Mouse (Mus musculus) limb, embryonic 15.5 days (tissue): ENCODE measurements at regions not wholly inside any gene's neighbourhood (a gene's known extent, or its start where the extent isn't known, plus 50 kb on each side); places are given as distances from the start of the nearest gene placed in this dataset.

Experiments used
- ATAC-seq: fragments of 200-750 bp; cut with Nextera tagmentation; 2 replicates; pipeline ENCODE4 v1.8.0; 2017; ENCODE audit warnings: low read depth, moderate TSS enrichment; ENCODE audit not compliant: insufficient number of reproducible peaks, low FRiP score, low TSS enrichment
- H3K27ac ChIP-seq: fragments of 300-500 bp; sonication (generic); 2 replicates; pipeline ENCODE4 v1.5.1; 2015; ENCODE audit warnings: moderate library complexity, mild to moderate bottlenecking, inconsistent platforms
- H3K27me3 ChIP-seq: fragments of 300-500 bp; sonication (generic); 2 replicates; pipeline ENCODE4 v1.6.1; 2015; ENCODE audit warnings: inconsistent platforms
- H3K36me3 ChIP-seq: fragments of 300-500 bp; sonication (generic); 2 replicates; pipeline ENCODE4 v1.6.1; 2015; ENCODE audit warnings: inconsistent platforms
- H3K4me1 ChIP-seq: fragments of 300-500 bp; sonication (generic); 2 replicates; pipeline ENCODE4 v1.6.1; 2015; ENCODE audit warnings: inconsistent platforms
- H3K4me2 ChIP-seq: fragments of 300-500 bp; sonication (generic); 2 replicates; pipeline ENCODE4 v1.6.1; 2015; ENCODE audit warnings: mild to moderate bottlenecking, inconsistent platforms
- H3K4me3 ChIP-seq: fragments of 300-500 bp; sonication (generic); 2 replicates; pipeline ENCODE4 v1.5.1; 2015; ENCODE audit warnings: mild to moderate bottlenecking, inconsistent platforms
- H3K9ac ChIP-seq: fragments of 300-500 bp; sonication (generic); 2 replicates; pipeline ENCODE4 v1.6.1; 2015; ENCODE audit warnings: inconsistent platforms
- H3K9me3 ChIP-seq: fragments of 300-500 bp; sonication (generic); 2 replicates; pipeline ENCODE4 v1.6.1; 2016; ENCODE audit warnings: inconsistent platforms
- WGBS: fragments of 180-500 bp; shearing (Covaris S2); methylation state at CpG from one replicate; pipeline ENCODE4 v1.1.7; 2015; 5-methylcytosine and 5-hydroxymethylcytosine counted together

DNA sequence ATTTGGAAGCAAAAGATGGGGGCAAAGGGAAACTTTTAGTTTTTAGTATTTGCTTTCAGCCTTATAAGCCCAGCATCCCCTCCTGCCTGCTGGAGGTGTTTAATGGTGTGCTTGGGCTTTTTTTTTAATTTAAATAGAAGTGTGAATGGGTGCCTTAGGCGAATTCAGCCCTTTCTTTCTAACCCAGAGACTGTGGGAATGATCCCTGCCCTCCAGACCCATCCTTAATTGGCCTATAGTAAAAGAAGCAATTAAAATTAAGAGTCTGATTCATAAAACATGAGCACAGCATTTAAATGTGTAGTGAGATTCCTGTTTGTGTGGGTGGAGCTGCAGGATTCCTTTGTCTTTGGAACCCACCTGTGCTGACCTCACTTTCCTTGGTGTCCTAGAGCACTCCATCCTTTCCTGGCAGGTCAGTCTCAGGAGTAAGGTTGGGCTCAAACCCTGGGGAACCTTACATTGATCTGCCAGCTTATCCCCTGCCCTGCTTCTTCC lies 552.6 kb downstream of the Bcl11a start:
- no peak overlapping the region for H3K4me2 ChIP-seq
- no peaks in the 10 kb centered on the region for H3K36me3 ChIP-seq
- WGBS = 44% methylated on average over 1 of the region's 1 CpGs
- no peaks in the 10 kb centered on the region for H3K9me3 ChIP-seq
- H3K4me3 ChIP-seq = no peak overlapping the region
- peaks cover 6% of the 10 kb centered on the region; the same call in 1 of the 2 replicates for H3K4me1 ChIP-seq
- H3K9ac ChIP-seq = no peak overlapping the region
- no peaks in the 10 kb centered on the region for H3K27me3 ChIP-seq
- no peak overlapping the region for H3K27ac ChIP-seq
- no peak for ATAC-seq

DNA sequence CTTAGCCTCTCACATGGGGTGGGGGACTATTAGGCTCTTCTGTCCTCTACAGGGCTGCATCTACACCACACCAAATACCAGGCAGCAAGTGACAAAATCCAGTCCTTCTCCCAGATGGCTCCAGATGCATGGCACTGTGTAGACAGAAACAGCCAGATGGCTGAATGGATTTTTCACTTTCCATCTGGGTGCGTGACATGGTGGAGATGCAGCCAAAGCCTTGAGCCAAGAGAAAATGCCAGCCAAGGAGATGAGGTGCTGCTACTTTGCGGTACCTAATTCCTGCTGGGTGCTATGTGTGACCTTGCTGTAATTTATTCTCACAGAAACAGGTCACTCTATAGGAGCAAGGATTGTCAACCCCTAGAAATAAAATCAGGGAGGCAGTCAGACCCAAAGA lies 553.8 kb downstream of the Bcl11a start:
- no peak overlapping the region for H3K9ac ChIP-seq
- no peaks in the 10 kb centered on the region for H3K9me3 ChIP-seq
- no peaks in the 10 kb centered on the region for H3K36me3 ChIP-seq
- H3K4me3 ChIP-seq = no peak overlapping the region
- 79% methylated on average over 2 of the region's 2 CpGs for WGBS
- H3K4me1 ChIP-seq = peaks cover 6% of the 10 kb centered on the region; the same call in 1 of the 2 replicates
- no peak overlapping the region for H3K4me2 ChIP-seq
- H3K27ac ChIP-seq = no peak overlapping the region
- H3K27me3 ChIP-seq = no peaks in the 10 kb centered on the region
- ATAC-seq = no peak

DNA sequence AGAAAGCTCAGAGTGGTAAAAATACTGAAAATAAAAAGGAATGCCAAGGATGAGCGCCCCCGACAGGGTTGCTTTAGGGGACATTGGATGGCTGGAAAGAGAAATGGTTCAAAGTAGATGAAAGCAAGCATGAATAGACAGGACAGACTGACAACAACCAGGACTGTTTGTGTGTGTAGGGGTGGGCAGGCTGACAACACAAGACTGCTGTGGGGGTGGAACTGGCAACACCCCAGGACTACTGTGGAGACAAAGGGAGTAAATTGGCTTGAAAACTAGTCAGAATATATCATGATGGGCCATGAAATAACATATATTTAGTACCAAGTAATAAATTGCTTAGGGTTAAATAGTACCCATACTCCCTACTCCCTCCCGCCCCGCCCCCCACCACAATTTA lies 558.9 kb downstream of the Bcl11a start:
- ATAC-seq = no peak

DNA sequence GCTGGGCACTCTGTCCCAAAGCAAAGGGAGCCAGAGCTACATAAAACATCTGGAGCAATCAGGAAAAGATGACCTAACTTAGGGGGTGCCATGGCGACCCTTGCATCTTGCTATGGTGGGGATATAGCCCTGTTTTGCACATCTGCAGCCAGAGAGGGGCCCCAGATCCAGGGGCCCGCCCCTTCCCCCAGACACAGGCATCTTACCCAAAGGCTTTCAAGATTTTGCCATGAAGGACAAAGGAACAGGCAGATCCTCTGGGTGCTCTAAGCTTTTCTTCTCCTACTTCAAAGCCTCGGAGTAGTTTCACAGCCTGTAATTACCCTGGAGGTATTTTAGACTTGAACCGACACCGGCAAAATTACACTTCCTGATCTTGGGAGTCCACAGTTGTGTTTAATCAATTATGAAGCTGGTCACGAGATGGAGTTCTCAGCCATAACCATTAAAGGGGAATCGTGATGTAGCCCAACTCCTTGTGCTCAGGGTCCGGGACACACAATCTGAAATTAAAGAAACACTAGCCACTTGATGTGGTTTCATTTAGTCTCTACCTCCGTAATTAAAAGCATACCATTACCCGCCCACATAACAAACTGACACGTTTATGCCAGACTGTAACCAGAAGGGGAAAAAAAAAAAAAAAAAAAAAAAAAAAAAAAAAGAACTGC lies 565.7 kb downstream of the Bcl11a start:
- H3K27ac ChIP-seq = no peak overlapping the region
- WGBS = 9% methylated on average over 11 of the region's 11 CpGs
- H3K27me3 ChIP-seq = no peaks in the 10 kb centered on the region
- H3K4me3 ChIP-seq = no peak overlapping the region
- no peaks in the 10 kb centered on the region for H3K36me3 ChIP-seq
- ATAC-seq = no peak
- H3K9me3 ChIP-seq = no peaks in the 10 kb centered on the region
- no peak overlapping the region for H3K9ac ChIP-seq
- peaks cover 7% of the 10 kb centered on the region; the same call in 1 of the 2 replicates for H3K4me1 ChIP-seq
- peak overlapping the region; percentile 29; the same call in 1 of the 2 replicates for H3K4me2 ChIP-seq

More for the DNA sequence above, 558.9 kb downstream of the Bcl11a start:
- no peak overlapping the region for H3K4me3 ChIP-seq
- H3K36me3 ChIP-seq = no peaks in the 10 kb centered on the region
- no peak overlapping the region for H3K9ac ChIP-seq
- H3K27ac ChIP-seq = no peak overlapping the region
- H3K27me3 ChIP-seq = no peaks in the 10 kb centered on the region
- WGBS = 93% methylated on average over 4 of the region's 4 CpGs
- no peak overlapping the region for H3K4me2 ChIP-seq
- H3K4me1 ChIP-seq = no peaks in the 10 kb centered on the region
- H3K9me3 ChIP-seq = no peaks in the 10 kb centered on the region

DNA sequence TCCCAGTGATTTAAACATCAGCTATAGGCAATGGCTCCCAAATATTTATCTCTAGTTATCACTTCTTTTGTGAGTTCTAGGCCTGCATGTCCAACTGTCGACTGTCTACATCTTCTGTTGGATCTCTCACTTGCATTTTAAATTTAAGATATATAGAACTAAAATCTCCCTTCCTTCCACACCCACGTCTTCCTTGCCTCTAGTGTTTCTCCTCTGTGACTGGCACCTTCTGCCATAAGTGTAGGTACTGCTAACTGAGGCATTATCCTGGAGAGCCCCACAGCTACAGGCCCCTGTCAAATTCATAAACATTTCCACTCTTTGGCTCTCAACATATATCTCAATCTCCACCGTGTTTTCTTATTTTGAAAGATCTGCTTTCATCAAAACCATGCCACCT lies 575.0 kb downstream of the Bcl11a start:
- Histone ChIP-seq H3K4me3 (no peak overlapping the region), H3K4me2 (no peak overlapping the region), H3K9ac (no peak overlapping the region), H3K4me1 (no peaks in the 10 kb centered on the region), H3K27me3 (no peaks in the 10 kb centered on the region), H3K9me3 (no peaks in the 10 kb centered on the region), H3K27ac (no peak overlapping the region), H3K36me3 (no peaks in the 10 kb centered on the region)
- ATAC-seq = no peak
- WGBS = 71% methylated on average over 3 of the region's 3 CpGs

DNA sequence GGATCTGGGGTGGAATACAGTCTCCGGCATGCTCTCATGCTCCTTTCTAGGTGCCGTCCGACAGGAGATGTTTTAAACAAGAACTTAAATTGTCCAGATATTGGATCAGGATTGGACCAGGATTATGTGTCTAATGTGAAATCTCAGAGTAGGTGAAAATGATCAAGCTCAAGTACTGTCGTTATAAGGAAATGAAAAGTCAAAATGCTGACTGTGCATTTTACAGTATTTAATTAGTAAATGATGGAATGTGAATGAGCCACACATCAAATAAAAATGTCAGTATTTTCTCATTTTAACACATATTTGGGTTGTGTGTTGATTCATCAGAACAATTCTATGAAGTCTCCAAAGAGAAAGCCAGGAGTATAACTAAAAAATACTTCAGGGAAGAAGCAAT lies 586.2 kb downstream of the Bcl11a start:
- Histone ChIP-seq H3K27me3 (no peaks in the 10 kb centered on the region), H3K9ac (no peak overlapping the region), H3K36me3 (no peaks in the 10 kb centered on the region), H3K9me3 (no peaks in the 10 kb centered on the region), H3K4me2 (no peak overlapping the region), H3K27ac (no peak overlapping the region), H3K4me1 (no peaks in the 10 kb centered on the region), H3K4me3 (no peak overlapping the region)
- ATAC-seq = no peak
- WGBS = 51% methylated on average over 4 of the region's 4 CpGs

DNA sequence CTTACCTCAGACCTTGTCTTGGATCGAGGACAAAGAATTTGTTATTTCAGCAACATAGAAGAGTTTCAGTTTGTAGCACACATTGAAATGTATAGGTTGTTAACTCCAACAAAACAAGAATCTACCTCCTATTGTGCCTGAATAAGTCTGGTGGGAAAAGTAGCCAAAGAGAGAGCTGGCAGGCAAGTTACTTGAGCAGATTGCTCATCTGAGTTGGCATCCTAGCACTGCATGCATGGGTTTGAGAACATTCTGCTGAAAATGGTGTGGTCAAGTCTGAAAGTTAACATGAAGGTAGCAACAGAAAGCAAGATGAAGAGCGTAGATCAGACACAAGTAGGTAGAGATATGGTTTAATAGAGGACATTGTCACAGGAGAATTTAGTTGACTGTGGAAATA lies 587.5 kb downstream of the Bcl11a start:
- 85% methylated on average over 2 of the region's 2 CpGs for WGBS
- H3K36me3 ChIP-seq = no peaks in the 10 kb centered on the region
- H3K4me2 ChIP-seq = no peak overlapping the region
- H3K27ac ChIP-seq = no peak overlapping the region
- no peaks in the 10 kb centered on the region for H3K27me3 ChIP-seq
- no peak overlapping the region for H3K4me3 ChIP-seq
- ATAC-seq = no peak
- no peaks in the 10 kb centered on the region for H3K9me3 ChIP-seq
- no peaks in the 10 kb centered on the region for H3K4me1 ChIP-seq
- H3K9ac ChIP-seq = no peak overlapping the region

DNA sequence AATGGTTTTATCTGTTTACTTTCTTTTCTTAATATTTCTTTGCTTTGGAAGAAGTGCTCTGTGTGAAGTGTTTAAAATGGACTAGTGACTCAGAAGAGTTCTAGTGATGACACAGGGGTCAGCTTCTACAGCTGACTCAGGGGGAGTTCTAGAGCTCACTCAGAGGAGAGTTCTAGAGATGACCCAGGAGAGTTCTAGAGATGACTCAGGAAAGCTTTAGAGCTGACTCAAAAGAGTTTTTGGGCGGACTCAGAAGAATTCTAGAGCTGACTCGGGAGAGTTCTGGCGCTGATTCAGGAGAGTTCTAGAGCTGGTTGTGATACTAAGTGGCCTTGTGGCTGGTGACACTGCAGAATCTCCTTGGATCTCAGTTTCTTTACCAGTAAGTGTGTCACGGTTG lies 593.8 kb downstream of the Bcl11a start:
- H3K4me2 ChIP-seq = no peak overlapping the region
- H3K27ac ChIP-seq = no peak overlapping the region
- no peaks in the 10 kb centered on the region for H3K9me3 ChIP-seq
- 86% methylated on average over 4 of the region's 4 CpGs for WGBS
- no peaks in the 10 kb centered on the region for H3K27me3 ChIP-seq
- H3K4me3 ChIP-seq = no peak overlapping the region
- H3K4me1 ChIP-seq = no peaks in the 10 kb centered on the region
- no peaks in the 10 kb centered on the region for H3K36me3 ChIP-seq
- H3K9ac ChIP-seq = no peak overlapping the region
- no peak for ATAC-seq

DNA sequence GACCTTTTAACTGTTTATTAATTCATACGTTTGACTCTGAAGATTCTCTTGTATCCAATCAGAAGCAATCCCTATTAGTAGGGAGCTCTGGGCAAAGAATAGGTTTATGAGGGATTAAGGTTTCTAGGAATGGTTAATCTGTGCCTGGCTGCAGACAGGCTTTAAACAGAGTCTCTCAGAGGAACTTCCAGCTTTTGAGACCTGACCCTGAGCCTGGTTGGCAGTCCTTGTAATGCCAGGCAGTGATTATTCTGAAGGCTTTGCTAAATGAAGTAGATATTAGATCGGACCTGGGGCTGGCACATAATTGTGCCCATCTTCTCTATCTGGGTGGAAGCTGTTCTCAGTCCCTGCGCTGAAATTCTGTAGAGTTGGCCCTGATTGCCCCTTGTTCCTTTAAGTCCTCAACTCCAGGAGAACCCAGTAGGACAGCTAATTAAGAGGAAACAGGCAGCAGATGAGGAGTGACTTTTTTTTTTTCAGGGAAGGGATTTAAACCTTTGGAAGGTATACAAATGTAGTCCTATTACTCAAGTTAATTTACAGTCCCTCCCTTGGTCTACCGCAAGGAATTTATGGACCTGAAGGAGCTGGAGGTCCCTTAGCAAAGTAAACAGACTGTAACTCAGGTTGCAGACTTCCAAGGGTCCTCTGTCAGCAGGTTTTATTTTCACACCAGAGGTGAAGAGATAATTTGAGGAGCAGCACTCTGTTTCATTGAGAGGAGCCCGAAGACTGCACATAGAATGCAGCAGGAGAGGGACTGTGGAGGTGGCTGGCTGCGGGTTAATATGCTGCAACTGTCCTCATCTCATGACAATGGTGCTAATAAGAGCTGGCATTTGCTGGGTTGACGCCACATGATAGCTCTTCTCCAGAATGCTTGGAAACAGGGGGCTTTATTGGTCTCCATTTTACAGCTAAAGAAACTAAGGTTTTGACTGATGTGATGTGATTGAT lies 595.7 kb downstream of the Bcl11a start:
- Histone ChIP-seq H3K36me3 (no peaks in the 10 kb centered on the region), H3K9me3 (no peaks in the 10 kb centered on the region), H3K4me2 (no peak overlapping the region), H3K27ac (no peak overlapping the region), H3K4me3 (no peak overlapping the region), H3K9ac (no peak overlapping the region), H3K27me3 (no peaks in the 10 kb centered on the region), H3K4me1 (no peaks in the 10 kb centered on the region)
- 45% methylated on average over 7 of the region's 7 CpGs for WGBS
- no peak for ATAC-seq

DNA sequence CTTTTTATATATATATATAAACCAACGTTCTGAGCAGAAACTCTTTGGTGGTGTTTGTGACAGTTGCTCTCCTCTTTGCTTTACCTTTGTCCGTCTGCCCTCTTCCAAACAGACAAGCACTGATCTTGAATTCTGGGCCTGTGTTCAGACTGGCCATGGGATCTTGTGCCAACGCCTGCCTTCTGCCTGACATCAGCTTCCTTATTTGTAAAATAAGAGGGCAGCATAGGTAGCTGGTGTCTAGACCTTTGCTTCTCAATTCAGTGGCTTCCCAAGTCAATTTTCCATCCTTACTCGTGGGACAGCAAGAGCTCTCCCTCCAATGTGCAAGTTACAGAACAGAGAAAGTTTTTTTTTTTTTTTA lies 596.3 kb downstream of the Bcl11a start:
- H3K27me3 ChIP-seq = no peaks in the 10 kb centered on the region
- WGBS = 44% methylated on average over 4 of the region's 4 CpGs
- H3K9ac ChIP-seq = no peak overlapping the region
- no peak overlapping the region for H3K4me3 ChIP-seq
- no peaks in the 10 kb centered on the region for H3K36me3 ChIP-seq
- no peak for ATAC-seq
- no peaks in the 10 kb centered on the region for H3K4me1 ChIP-seq
- H3K9me3 ChIP-seq = no peaks in the 10 kb centered on the region
- no peak overlapping the region for H3K27ac ChIP-seq
- no peak overlapping the region for H3K4me2 ChIP-seq

DNA sequence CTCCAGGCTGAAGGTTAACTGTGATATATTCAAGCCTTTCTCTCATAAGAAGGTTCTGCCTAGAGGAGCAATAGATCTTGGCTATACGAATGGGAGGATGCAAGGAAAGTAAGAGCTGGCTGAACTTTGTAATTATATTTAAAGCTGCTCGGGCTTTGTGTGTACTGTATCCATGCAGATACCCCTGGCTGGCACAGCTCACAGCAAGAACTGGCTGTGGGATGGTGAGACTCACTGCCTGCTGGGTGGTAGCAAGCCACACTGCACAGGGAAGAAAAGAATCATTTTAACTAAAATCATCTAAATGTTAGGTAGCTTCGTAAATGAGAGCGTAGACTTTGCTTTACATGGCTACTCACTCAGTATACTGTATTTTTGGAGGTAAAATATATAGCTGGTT lies 599.2 kb downstream of the Bcl11a start:
- ATAC-seq = no peak
- Histone ChIP-seq H3K4me2 (no peak overlapping the region), H3K27ac (no peak overlapping the region), H3K27me3 (no peaks in the 10 kb centered on the region), H3K4me1 (no peaks in the 10 kb centered on the region), H3K36me3 (no peaks in the 10 kb centered on the region), H3K4me3 (no peak overlapping the region), H3K9ac (no peak overlapping the region), H3K9me3 (no peaks in the 10 kb centered on the region)
- 82% methylated on average over 4 of the region's 4 CpGs for WGBS

DNA sequence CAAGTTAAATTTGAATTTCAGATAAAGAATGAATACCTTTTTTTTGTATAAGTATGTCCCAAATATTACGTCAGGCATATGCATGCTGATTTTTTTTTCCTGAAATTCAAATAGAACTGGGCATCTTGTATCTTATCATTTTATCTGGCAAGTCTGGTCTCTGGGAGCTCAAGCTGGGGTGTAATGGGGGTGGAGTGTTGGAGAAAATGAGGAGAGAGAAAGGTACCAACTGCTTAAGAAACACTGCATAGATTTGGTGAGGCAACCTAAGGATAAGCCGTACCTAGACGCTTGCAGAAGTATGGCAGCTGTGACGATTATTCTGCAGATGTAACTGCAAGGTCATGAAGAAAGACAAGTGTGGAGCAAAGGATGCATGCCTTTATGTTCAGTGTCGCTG lies 601.7 kb downstream of the Bcl11a start:
- Histone ChIP-seq H3K36me3 (no peaks in the 10 kb centered on the region), H3K4me2 (no peak overlapping the region), H3K9me3 (no peaks in the 10 kb centered on the region), H3K27me3 (no peaks in the 10 kb centered on the region), H3K4me1 (no peaks in the 10 kb centered on the region), H3K27ac (no peak overlapping the region), H3K9ac (no peak overlapping the region), H3K4me3 (no peak overlapping the region)
- WGBS = 90% methylated on average over 5 of the region's 5 CpGs
- no peak for ATAC-seq
